ENCODE assay signal across 12 mouse cellular contexts in the genomic region with DNA sequence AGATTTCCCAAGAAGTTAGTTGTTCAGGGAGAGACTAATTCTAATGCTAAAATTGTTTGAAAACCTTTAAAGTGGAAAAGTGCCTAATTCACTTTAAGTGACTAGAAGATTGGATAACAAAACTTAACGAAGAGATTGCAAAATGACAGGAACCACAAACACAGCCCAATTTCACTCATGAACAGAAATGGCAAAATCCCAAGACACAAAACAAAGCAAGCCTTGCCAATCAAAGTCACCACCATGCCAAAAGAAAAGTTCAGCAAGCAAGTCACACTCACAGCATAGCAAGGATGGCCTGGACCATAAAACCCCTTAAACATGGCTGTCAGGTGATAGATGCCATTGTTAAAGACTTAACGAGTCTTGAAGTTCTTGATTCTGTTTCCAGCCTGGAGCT.
"Had no signal": no experiment of that assay in that cellular context is flagged by ENCODE, and none has a peak within 500 bp of the region (broad histone marks: within the 10 kb centered on the region; RNA-seq: fewer than 3 reads in every experiment).

No protein-coding gene starts in this region.

- H3K4me1 ChIP-seq: limb, embryonic 12.5 days; midbrain, embryonic 12.5 days had no signal

- DNase-seq: kidney, adult 8-10 months; kidney, postnatal 4 days; liver; right cerebral cortex, postnatal 14 days; thymus, adult 2 months; thymus, postnatal 25 days had no signal

- H3K4me3 ChIP-seq: layer of hippocampus, adult 2 months; limb, embryonic 12.5 days; megakaryocyte, embryonic 14.5 days; midbrain, embryonic 12.5 days; stomach, embryonic 15.5 days had no signal

- H3K27ac ChIP-seq: kidney, postnatal 0 days; layer of hippocampus, adult 2 months; limb, embryonic 12.5 days; midbrain, embryonic 12.5 days; stomach, embryonic 15.5 days had no signal
